Mouse (Mus musculus) left cerebral cortex, adult 9 months (tissue): ENCODE results near the gene Cog8.
"Not testable (repeated sequence)": the region's sequence is repeated elsewhere in the genome, so short reads cannot be mapped to it uniquely, and the experiment has no call there.

Source experiments
- DNase-seq, 2 experiments: peaks; one replicate each; pipeline ENCODE4 v3.0.0; 2022; ENCODE audit warnings: low spot score in 2 of 2

The Cog8 gene

DNA sequence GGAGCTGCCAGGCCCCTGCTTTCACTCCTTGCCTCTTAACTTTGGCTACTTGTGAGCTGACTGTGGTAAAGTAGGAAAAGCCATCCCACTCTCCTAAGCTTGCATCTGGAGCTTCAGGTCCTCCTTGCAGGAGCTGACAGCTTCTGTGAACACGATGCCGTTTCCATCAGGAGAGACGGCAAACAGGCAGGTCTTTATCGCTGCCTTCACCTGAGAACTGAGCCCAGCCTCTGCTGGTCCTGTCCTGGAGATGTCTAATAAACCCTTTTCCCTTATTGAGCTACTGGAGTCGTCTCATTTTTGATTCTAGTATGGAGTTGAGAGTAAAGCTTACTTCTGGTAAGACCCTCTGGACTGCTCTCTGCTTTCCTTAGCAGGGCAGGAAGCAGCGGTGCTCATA lies 11.0 kb downstream of the Cog8 start:
- DNase-seq, result no peak

DNA sequence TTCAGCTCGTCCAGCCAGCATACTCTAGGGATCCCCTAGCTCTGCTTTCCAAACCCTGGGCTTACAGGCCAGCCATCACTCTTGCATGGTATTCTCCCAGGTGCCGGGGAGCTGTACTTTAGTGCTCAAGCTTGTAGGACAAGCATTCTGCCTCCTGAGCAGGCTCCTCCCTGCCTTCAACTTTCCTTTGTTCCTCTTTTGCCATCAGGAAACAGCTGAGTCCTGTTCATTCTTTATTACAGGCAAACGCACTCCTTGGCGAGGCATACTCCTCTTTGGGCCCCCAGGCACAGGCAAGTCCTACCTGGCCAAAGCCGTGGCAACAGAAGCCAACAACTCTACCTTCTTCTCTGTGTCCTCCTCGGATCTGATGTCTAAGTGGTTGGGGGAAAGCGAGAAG lies 15.9 kb downstream of the Cog8 start:
- DNase-seq, result no peak

DNA sequence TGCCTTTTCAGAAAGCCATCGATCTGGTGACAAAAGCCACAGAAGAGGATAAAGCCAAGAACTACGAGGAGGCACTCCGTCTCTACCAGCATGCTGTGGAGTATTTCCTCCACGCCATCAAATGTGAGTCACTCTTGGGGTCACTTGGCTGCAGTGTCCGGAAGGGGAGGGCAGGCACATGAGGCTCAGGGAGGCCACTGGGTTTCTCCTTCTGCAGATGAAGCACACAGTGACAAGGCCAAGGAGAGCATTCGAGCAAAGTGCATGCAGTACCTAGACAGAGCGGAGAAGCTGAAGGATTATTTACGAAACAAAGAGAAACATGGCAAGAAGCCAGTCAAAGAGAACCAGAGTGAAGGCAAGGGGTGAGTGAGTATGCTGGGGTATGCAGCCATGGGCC lies 19.9 kb downstream of the Cog8 start:
- DNase-seq, result no peak

GRCm38 (mm10) chr8:107035641-107036040 lies 20.8 kb downstream of the Cog8 start:
- DNase-seq, result no peak

DNA sequence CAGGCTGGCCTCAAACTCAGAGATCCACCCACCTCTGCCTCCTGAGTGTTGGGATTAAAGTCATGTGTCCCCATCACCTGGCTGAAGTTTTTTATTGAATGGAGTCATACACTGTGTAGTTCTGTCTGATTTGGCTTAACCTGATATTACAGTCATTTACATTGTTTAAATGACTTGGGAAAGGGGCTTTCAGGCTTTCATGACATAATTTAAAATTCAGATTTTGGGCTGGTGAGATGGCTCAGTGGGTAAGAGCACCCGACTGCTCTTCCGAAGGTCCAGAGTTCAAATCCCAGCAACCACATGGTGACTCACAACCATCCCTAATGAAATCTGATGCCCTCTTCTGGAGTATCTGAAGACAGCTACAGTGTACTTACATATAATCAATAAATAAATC lies 22.9 kb downstream of the Cog8 start:
- DNase-seq, result not testable (repeated sequence)

GRCm38 (mm10) chr8:107031577-107032090 lies 24.9 kb downstream of the Cog8 start:
- DNase-seq, result no peak

DNA sequence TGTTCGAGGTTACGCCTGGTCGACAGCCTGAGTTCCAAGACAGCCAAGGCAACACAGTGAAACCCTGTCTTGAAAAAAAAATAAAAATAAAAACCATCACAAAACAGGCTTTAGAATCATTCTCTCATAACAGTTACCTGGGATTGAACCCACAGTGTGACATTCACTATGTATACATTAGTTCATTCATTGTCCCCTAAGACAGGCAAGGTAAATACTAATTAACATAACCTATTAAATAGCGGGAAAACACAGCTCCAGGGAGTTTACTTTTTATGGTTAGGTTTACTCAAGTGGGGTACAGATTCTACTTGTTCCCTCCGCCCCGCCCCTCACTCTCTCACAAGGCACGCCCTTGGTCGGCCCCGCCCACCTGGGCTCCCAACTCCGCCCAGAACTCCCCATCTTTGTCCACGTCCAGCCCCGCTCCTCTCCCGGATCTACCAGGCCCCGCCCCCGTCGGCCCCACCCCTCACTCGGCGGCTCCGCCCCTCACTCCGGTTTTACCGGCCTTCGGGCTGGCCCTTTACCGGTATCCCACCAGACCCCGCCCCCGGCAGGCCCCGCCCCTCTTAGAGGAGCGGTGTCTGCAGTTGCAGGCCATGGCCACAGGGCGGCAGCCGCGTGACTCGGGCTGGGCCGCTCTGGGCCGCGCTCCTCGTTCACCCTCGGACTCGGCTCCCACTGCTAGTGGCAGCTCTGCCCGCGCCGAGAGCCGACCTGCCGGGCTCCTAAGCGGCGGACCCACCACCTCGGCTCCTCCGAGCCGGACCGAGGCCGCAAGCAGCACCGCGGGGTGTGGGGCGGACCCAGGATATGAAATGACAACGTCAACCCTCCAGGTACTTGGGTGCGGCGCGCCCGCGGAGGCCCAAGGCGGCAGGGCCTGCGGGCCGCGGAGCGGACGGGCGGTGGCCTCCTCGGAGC lies 25.6 kb downstream of the Cog8 start, which contains the start of gene Vps4a:
Vps4a (plus strand) TSS at position 573 of the 927 bp plus-strand sequence.
- DNase-seq, result peak; percentile 88 to 97

DNA sequence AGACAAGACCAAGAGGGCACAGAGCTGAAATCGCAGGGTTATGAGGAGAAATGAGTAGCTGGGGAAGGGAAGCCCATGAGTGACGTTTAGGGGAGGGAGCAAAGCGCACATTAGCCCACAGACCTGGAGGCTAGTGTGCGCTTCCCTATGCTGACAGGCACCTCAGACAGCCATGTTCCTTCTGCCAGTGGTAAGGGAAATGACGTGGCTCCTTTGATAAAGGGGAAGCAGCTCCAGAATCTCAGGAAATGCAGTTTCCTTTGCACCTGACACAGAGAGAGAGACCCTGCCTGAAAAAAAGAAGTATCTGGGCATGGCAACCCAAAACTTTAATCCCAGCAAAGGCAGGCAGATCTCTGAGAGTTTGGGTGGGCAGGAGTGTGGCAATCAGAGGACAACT lies 26.4 kb downstream of the Cog8 start:
- DNase-seq, result no peak

GRCm38 (mm10) chr8:107029310-107029709 lies 27.2 kb downstream of the Cog8 start:
- no peak for DNase-seq

DNA sequence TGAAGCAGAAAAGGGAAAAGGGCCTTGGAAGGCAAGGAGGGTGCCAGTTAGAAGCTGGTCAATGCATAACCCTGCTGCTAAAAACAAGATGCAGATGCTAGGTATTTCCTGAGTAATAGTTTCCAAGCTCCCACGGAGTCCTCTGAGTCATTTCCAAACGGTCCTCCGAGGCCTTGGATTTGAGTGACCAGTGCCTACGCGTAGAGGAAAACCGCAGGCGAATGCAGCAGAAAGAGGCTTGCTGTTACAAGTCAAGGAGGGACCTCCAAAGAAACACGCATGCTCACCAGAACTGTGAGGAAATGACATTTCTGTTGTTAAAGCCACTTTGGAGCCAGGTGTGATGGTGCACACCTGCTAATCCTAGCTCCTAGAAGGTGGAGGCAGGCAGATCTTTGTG lies 33.0 kb downstream of the Cog8 start:
- no peak for DNase-seq

DNA sequence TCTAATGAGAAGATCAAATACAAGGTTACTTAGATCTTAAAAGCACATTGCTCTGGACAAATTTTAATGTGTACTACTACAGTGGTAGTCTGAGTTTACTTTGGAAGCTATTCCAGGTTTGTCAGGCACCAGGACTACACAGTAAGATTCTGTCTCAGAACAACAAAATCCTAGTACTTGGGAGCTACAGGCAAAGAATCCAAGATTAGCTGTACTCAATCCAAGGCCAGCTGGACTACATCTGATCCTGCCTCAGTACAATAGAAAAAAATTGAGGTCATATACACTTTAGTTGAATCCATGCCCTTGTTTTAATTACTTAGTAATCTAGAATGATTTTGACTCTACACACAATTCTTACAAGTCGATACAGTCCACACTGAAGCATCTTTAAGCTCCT lies 41.6 kb downstream of the Cog8 start:
- DNase-seq, result no peak

GRCm38 (mm10) chr8:107012666-107013065 lies 43.8 kb downstream of the Cog8 start:
- DNase-seq, result no peak

DNA sequence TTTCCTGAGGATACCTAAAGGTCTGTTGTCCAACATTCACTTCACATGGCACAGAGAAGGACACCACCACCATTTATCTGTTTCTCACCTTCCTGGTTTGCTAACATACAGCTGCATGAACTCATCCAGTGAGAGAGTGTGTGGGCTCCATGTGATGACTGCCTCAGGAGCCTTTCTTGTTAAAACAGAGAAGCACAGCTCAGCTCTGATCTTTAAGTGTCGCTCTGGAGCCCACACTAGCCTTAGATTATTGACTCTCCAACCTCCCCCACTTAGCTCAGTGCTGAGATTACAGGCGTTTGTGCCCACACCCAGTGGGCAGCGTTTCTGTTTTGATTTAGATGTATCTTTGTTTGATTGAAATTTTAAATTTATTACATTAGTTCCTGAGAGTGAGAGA lies 48.7 kb downstream of the Cog8 start:
- peak in 1 of 2 experiments; percentile 32 for DNase-seq

GRCm38 (mm10) chr8:107002532-107002931 lies 54.0 kb downstream of the Cog8 start:
- peak; percentile 38 to 93 for DNase-seq

- DNase-seq, result no peak
These were observed 57.4 kb downstream of the Cog8 start for GRCm38 (mm10) chr8:106999068-106999467.

DNA sequence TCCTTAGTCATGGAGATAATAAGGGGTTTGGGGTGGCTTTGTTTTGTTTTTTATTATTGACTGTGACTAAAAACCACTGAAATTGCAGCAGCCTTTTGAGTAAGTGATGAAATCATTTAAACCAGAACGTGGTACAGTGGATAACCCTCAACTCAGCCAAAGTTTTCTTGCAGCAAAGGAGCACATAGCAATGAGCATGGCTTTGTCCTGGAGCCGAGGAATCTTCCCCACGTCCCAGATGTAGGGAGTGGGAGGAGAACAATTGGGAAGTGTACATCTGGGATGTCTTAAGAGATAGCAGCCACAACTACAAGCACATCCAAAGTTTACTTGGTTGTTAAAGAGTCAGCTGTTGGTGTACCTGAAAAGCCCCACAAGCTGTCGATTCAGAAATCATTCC lies 59.1 kb downstream of the Cog8 start:
- no peak for DNase-seq

DNA sequence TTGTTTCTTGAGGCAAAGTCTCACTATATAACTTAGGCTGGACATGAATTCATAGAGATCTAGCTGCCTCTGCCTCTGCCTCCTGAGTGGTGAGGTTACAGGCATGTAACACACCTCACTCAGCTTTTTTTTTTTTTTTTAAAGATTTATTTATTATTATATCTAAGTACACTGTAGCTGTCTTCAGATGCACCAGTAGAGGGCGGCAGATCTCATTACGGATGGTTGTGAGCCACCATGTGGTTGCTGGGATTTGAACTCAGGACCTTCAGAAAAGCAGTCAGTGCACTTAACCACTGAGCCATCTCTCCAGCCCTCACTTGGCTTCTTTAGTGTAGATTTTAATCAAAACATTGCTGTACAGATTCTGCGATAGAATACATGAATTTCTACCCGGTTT lies 60.1 kb downstream of the Cog8 start:
- DNase-seq, result not testable (repeated sequence)
